Mouse (Mus musculus): ENCODE data around the gene Mta3. TPM values are rescaled to one million over a fixed set of nuclear protein-coding genes. Genes with fewer than 3 reads are reported as not detected.

Mta3 gene
- polyA plus RNA-seq, 1 experiment from 2014 or later, result 35.0 TPM

- ATAC-seq, result 0 out of 2 replicates have a peak, but pooled peaks have one; percentile 46
- H3K4me3 ChIP-seq (ENCODE audit: low read length), result no peak overlapping the region
- H3K27me3 ChIP-seq (replicated peaks; ENCODE audit: control insufficient read depth, insufficient read depth, low read length), result no peaks in the 10 kb centered on the region
- no peaks in the 10 kb centered on the region for H3K9me3 ChIP-seq (ENCODE audit: control insufficient read depth, low read length)
- H3K36me3 ChIP-seq (ENCODE audit: control insufficient read depth, insufficient read depth, low read length), result peaks cover 10% of the 10 kb centered on the region
- no peaks in the 10 kb centered on the region for H3K4me1 ChIP-seq (ENCODE audit: control insufficient read depth, insufficient read depth, low read length)
- no peak overlapping the region for H3K4me2 ChIP-seq (ENCODE audit: low read depth, low read length)
- H3K9ac ChIP-seq (ENCODE audit: low read depth, low read length), result no peak overlapping the region
- no peak overlapping the region for H3K27ac ChIP-seq (ENCODE audit: low read length)
- WGBS, result 77% methylated on average over 11 of the region's 11 CpGs
Observed at GRCm38 (mm10) chr17:83807778-83808398, 101.9 kb downstream of the Mta3 start.

- Histone ChIP-seq H3K4me2 (ENCODE audit: low read depth, low read length) (no peak overlapping the region), H3K36me3 (ENCODE audit: control insufficient read depth, insufficient read depth, low read length) (peaks cover 10% of the 10 kb centered on the region), H3K27ac (ENCODE audit: low read length) (no peak overlapping the region), H3K9ac (ENCODE audit: low read depth, low read length) (no peak overlapping the region), H3K9me3 (ENCODE audit: control insufficient read depth, low read length) (no peaks in the 10 kb centered on the region), H3K4me3 (ENCODE audit: low read length) (no peak overlapping the region), H3K27me3 (replicated peaks; ENCODE audit: control insufficient read depth, insufficient read depth, low read length) (no peaks in the 10 kb centered on the region), H3K4me1 (ENCODE audit: control insufficient read depth, insufficient read depth, low read length) (no peaks in the 10 kb centered on the region)
- no peak for ATAC-seq
- 91% methylated on average over 12 of the region's 12 CpGs for WGBS
Observed at GRCm38 (mm10) chr17:83808476-83809098, 102.6 kb downstream of the Mta3 start.

- Histone ChIP-seq H3K4me3 (ENCODE audit: low read length) (no peak overlapping the region), H3K9ac (ENCODE audit: low read depth, low read length) (no peak overlapping the region), H3K9me3 (ENCODE audit: control insufficient read depth, low read length) (no peaks in the 10 kb centered on the region), H3K36me3 (ENCODE audit: control insufficient read depth, insufficient read depth, low read length) (peaks cover 10% of the 10 kb centered on the region), H3K27ac (ENCODE audit: low read length) (no peak overlapping the region), H3K27me3 (replicated peaks; ENCODE audit: control insufficient read depth, insufficient read depth, low read length) (no peaks in the 10 kb centered on the region), H3K4me1 (ENCODE audit: control insufficient read depth, insufficient read depth, low read length) (no peaks in the 10 kb centered on the region), H3K4me2 (ENCODE audit: low read depth, low read length) (no peak overlapping the region)
- 90% methylated on average over 17 of the region's 17 CpGs for WGBS
- ATAC-seq, result peak; percentile 63; the same call in 1 of the 2 replicates
Observed at GRCm38 (mm10) chr17:83809197-83809829, 103.3 kb downstream of the Mta3 start.

GRCm38 (mm10) chr17:83810285-83810684, 104.3 kb downstream of the Mta3 start:
- ATAC-seq, result no peak
- H3K4me2 ChIP-seq (ENCODE audit: low read depth, low read length), result no peak overlapping the region
- no peak overlapping the region for H3K27ac ChIP-seq (ENCODE audit: low read length)
- no peaks in the 10 kb centered on the region for H3K27me3 ChIP-seq (replicated peaks; ENCODE audit: control insufficient read depth, insufficient read depth, low read length)
- H3K4me1 ChIP-seq (ENCODE audit: control insufficient read depth, insufficient read depth, low read length), result no peaks in the 10 kb centered on the region
- H3K36me3 ChIP-seq (ENCODE audit: control insufficient read depth, insufficient read depth, low read length), result peaks cover 10% of the 10 kb centered on the region
- H3K9me3 ChIP-seq (ENCODE audit: control insufficient read depth, low read length), result no peaks in the 10 kb centered on the region
- WGBS, result 84% methylated on average over 5 of the region's 5 CpGs
- no peak overlapping the region for H3K4me3 ChIP-seq (ENCODE audit: low read length)
- H3K9ac ChIP-seq (ENCODE audit: low read depth, low read length), result no peak overlapping the region

- H3K4me3 ChIP-seq (ENCODE audit: low read length), result no peak overlapping the region
- no peak overlapping the region for H3K9ac ChIP-seq (ENCODE audit: low read depth, low read length)
- H3K4me1 ChIP-seq (ENCODE audit: control insufficient read depth, insufficient read depth, low read length), result no peaks in the 10 kb centered on the region
- ATAC-seq, result no peak
- H3K36me3 ChIP-seq (ENCODE audit: control insufficient read depth, insufficient read depth, low read length), result no peaks in the 10 kb centered on the region
- no peak overlapping the region for H3K4me2 ChIP-seq (ENCODE audit: low read depth, low read length)
- H3K9me3 ChIP-seq (ENCODE audit: control insufficient read depth, low read length), result no peaks in the 10 kb centered on the region
- WGBS, result 94% methylated on average over 17 of the region's 17 CpGs
- H3K27me3 ChIP-seq (replicated peaks; ENCODE audit: control insufficient read depth, insufficient read depth, low read length), result no peaks in the 10 kb centered on the region
- no peak overlapping the region for H3K27ac ChIP-seq (ENCODE audit: low read length)
Observed at GRCm38 (mm10) chr17:83812200-83812944, 106.4 kb downstream of the Mta3 start.

GRCm38 (mm10) chr17:83813050-83813449, 107.1 kb downstream of the Mta3 start:
- no peaks in the 10 kb centered on the region for H3K36me3 ChIP-seq (ENCODE audit: control insufficient read depth, insufficient read depth, low read length)
- no peak overlapping the region for H3K9ac ChIP-seq (ENCODE audit: low read depth, low read length)
- no peak overlapping the region for H3K27ac ChIP-seq (ENCODE audit: low read length)
- no peaks in the 10 kb centered on the region for H3K4me1 ChIP-seq (ENCODE audit: control insufficient read depth, insufficient read depth, low read length)
- ATAC-seq, result no peak
- H3K27me3 ChIP-seq (replicated peaks; ENCODE audit: control insufficient read depth, insufficient read depth, low read length), result no peaks in the 10 kb centered on the region
- 90% methylated on average over 4 of the region's 4 CpGs for WGBS
- H3K4me3 ChIP-seq (ENCODE audit: low read length), result no peak overlapping the region
- H3K9me3 ChIP-seq (ENCODE audit: control insufficient read depth, low read length), result no peaks in the 10 kb centered on the region
- no peak overlapping the region for H3K4me2 ChIP-seq (ENCODE audit: low read depth, low read length)

- no peaks in the 10 kb centered on the region for H3K9me3 ChIP-seq (ENCODE audit: control insufficient read depth, low read length)
- no peaks in the 10 kb centered on the region for H3K4me1 ChIP-seq (ENCODE audit: control insufficient read depth, insufficient read depth, low read length)
- H3K9ac ChIP-seq (ENCODE audit: low read depth, low read length), result no peak overlapping the region
- no peak overlapping the region for H3K4me2 ChIP-seq (ENCODE audit: low read depth, low read length)
- 76% methylated on average over 7 of the region's 7 CpGs for WGBS
- no peaks in the 10 kb centered on the region for H3K36me3 ChIP-seq (ENCODE audit: control insufficient read depth, insufficient read depth, low read length)
- H3K27ac ChIP-seq (ENCODE audit: low read length), result no peak overlapping the region
- H3K4me3 ChIP-seq (ENCODE audit: low read length), result no peak overlapping the region
- no peak for ATAC-seq
- H3K27me3 ChIP-seq (replicated peaks; ENCODE audit: control insufficient read depth, insufficient read depth, low read length), result no peaks in the 10 kb centered on the region
Observed at GRCm38 (mm10) chr17:83816996-83817395, 111.0 kb downstream of the Mta3 start.

GRCm38 (mm10) chr17:83819503-83819902, 113.5 kb downstream of the Mta3 start:
- no peak overlapping the region for H3K4me3 ChIP-seq (ENCODE audit: low read length)
- 58% methylated on average over 8 of the region's 8 CpGs for WGBS
- no peak overlapping the region for H3K4me2 ChIP-seq (ENCODE audit: low read depth, low read length)
- no peaks in the 10 kb centered on the region for H3K9me3 ChIP-seq (ENCODE audit: control insufficient read depth, low read length)
- no peaks in the 10 kb centered on the region for H3K27me3 ChIP-seq (replicated peaks; ENCODE audit: control insufficient read depth, insufficient read depth, low read length)
- no peaks in the 10 kb centered on the region for H3K36me3 ChIP-seq (ENCODE audit: control insufficient read depth, insufficient read depth, low read length)
- H3K9ac ChIP-seq (ENCODE audit: low read depth, low read length), result no peak overlapping the region
- ATAC-seq, result no peak
- H3K27ac ChIP-seq (ENCODE audit: low read length), result no peak overlapping the region
- H3K4me1 ChIP-seq (ENCODE audit: control insufficient read depth, insufficient read depth, low read length), result no peaks in the 10 kb centered on the region

- no peak for ATAC-seq
- Histone ChIP-seq H3K36me3 (ENCODE audit: control insufficient read depth, insufficient read depth, low read length) (no peaks in the 10 kb centered on the region), H3K9ac (ENCODE audit: low read depth, low read length) (no peak overlapping the region), H3K9me3 (ENCODE audit: control insufficient read depth, low read length) (no peaks in the 10 kb centered on the region), H3K4me2 (ENCODE audit: low read depth, low read length) (no peak overlapping the region), H3K4me3 (ENCODE audit: low read length) (no peak overlapping the region), H3K27ac (ENCODE audit: low read length) (no peak overlapping the region), H3K4me1 (ENCODE audit: control insufficient read depth, insufficient read depth, low read length) (no peaks in the 10 kb centered on the region), H3K27me3 (replicated peaks; ENCODE audit: control insufficient read depth, insufficient read depth, low read length) (no peaks in the 10 kb centered on the region)
- WGBS, result 84% methylated on average over 5 of the region's 5 CpGs
Observed at GRCm38 (mm10) chr17:83820701-83821100, 114.7 kb downstream of the Mta3 start.
